In genomic region chr12:50514526-50514925, GRCm38 (mm10) we compare ENCODE assay signal across 30 mouse cellular contexts.
DNase-seq lines count a peak whose midpoint lies in the region; ATAC-seq and TF ChIP-seq lines count a peak whose summit lies in the region.
"Had no signal": no experiment of that assay in that cellular context is flagged by ENCODE, and none has a peak within 500 bp of the region (broad histone marks: within the 10 kb centered on the region; RNA-seq: fewer than 3 reads in every experiment).

No protein-coding gene starts in this region.

- no peaks in the 10 kb centered on the region for H3K27me3 ChIP-seq in midbrain, embryonic 11.5 days (ENCODE audit: control insufficient read depth, insufficient read depth, low read length)
- no peaks in the 10 kb centered on the region for H3K27me3 ChIP-seq in midbrain, embryonic 14.5 days (ENCODE audit: control insufficient read depth, insufficient read depth, low read length)
- H3K27me3 ChIP-seq in intestine, postnatal 0 days (replicated peaks; ENCODE audit: control insufficient read depth, insufficient read depth, low read length) = no peaks in the 10 kb centered on the region
- no peaks in the 10 kb centered on the region for H3K27me3 ChIP-seq in forebrain, embryonic 15.5 days
- H3K27me3 ChIP-seq: embryonic facial prominence, embryonic 12.5 days; forebrain, embryonic 12.5 days; heart, embryonic 12.5 days; hindbrain, embryonic 13.5 days; kidney, embryonic 15.5 days; limb, embryonic 13.5 days had no signal

- H3K9ac ChIP-seq in midbrain, embryonic 11.5 days (ENCODE audit: low read length) = no peak overlapping the region
- no peak overlapping the region for H3K9ac ChIP-seq in midbrain, embryonic 14.5 days (replicated peaks; ENCODE audit: low read length)
- no peak overlapping the region for H3K9ac ChIP-seq in intestine, postnatal 0 days (ENCODE audit: low read depth, low read length)
- H3K9ac ChIP-seq in forebrain, embryonic 15.5 days (replicated peaks) = no peak overlapping the region
- H3K9ac ChIP-seq: embryonic facial prominence, embryonic 12.5 days; forebrain, embryonic 12.5 days; heart, embryonic 12.5 days; hindbrain, embryonic 13.5 days; kidney, embryonic 15.5 days; limb, embryonic 13.5 days had no signal

- intact Hi-C loops in left cerebral cortex, postnatal 4 days (cut with DNase I) = no loop called here
- intact Hi-C loops in left cerebral cortex, postnatal 25 days (cut with DNase I) = no loop called here

- H3K4me3 ChIP-seq in midbrain, embryonic 11.5 days (ENCODE audit: low read depth, low read length) = no peak overlapping the region
- no peak overlapping the region for H3K4me3 ChIP-seq in midbrain, embryonic 14.5 days (replicated peaks; ENCODE audit: low read depth, low read length)
- no peak overlapping the region for H3K4me3 ChIP-seq in intestine, postnatal 0 days (ENCODE audit: low read depth, low read length)
- H3K4me3 ChIP-seq in forebrain, embryonic 15.5 days = no peak overlapping the region
- H3K4me3 ChIP-seq: embryonic facial prominence, embryonic 12.5 days; forebrain, embryonic 12.5 days; heart, adult 2 months; heart, embryonic 12.5 days; hindbrain, embryonic 13.5 days; kidney, embryonic 15.5 days; limb, embryonic 13.5 days had no signal

- no peak for ATAC-seq in midbrain, embryonic 11.5 days (ENCODE audit: low FRiP score)
- ATAC-seq in midbrain, embryonic 14.5 days (ENCODE audit: low FRiP score, low TSS enrichment) = no peak
- ATAC-seq in intestine, postnatal 0 days = no peak
- ATAC-seq in forebrain, embryonic 15.5 days (replicated peaks) = no peak
- ATAC-seq: inflammation-experienced regulatory T-cells, adult 6 months; midbrain, embryonic 16.5 days had no signal

- H3K36me3 ChIP-seq in midbrain, embryonic 11.5 days (ENCODE audit: control insufficient read depth, insufficient read depth, low read length) = no peaks in the 10 kb centered on the region
- no peaks in the 10 kb centered on the region for H3K36me3 ChIP-seq in midbrain, embryonic 14.5 days (ENCODE audit: control insufficient read depth, insufficient read depth, low read length)
- H3K36me3 ChIP-seq in intestine, postnatal 0 days (ENCODE audit: control insufficient read depth, insufficient read depth) = no peaks in the 10 kb centered on the region
- H3K36me3 ChIP-seq in forebrain, embryonic 15.5 days = no peaks in the 10 kb centered on the region
- H3K36me3 ChIP-seq: embryonic facial prominence, embryonic 12.5 days; forebrain, embryonic 12.5 days; G1E; heart, embryonic 12.5 days; hindbrain, embryonic 13.5 days; kidney, embryonic 15.5 days; limb, embryonic 13.5 days had no signal

- no peak for TF ChIP-seq CTCF in intestine, postnatal 0 days (IDR thresholded peaks at IDR 0.05; ENCODE audit: low read depth)

- no peak overlapping the region for H3K27ac ChIP-seq in midbrain, embryonic 11.5 days (ENCODE audit: low read depth, low read length)
- no peak overlapping the region for H3K27ac ChIP-seq in midbrain, embryonic 14.5 days (replicated peaks; ENCODE audit: low read depth, low read length)
- no peak overlapping the region for H3K27ac ChIP-seq in intestine, postnatal 0 days (ENCODE audit: low read depth, low read length)
- no peak overlapping the region for H3K27ac ChIP-seq in forebrain, embryonic 15.5 days (replicated peaks)
- H3K27ac ChIP-seq: embryonic facial prominence, embryonic 12.5 days; forebrain, embryonic 12.5 days; heart, adult 2 months; hindbrain, embryonic 13.5 days; kidney, embryonic 15.5 days; limb, embryonic 13.5 days; macrophage had no signal

- DNase-seq in cerebellum, postnatal 10 days = peak; percentile 60 to 67
- DNase-seq in cerebellum, postnatal 25 days = no peak
- peak; percentile 6 for DNase-seq in left cerebral cortex, postnatal 4 days
- no peak for DNase-seq in left cerebral cortex, postnatal 25 days (ENCODE audit: low spot score in 2 of 2)
- peak; percentile 31 for DNase-seq in midbrain, embryonic 11.5 days (ENCODE audit: low spot score, missing footprints)
- no peak for DNase-seq in midbrain, embryonic 14.5 days
- DNase-seq: adrenal gland, postnatal 36 days; cerebellum, adult 2 months; embryo, embryonic 11 days; gastrocnemius, postnatal 25 days; heart, adult 2 months; heart, postnatal 4 days; kidney, adult 18-20 months; kidney, postnatal 25 days; right cerebral cortex, postnatal 4 days; thymus, adult 2 months; thymus, postnatal 36 days had no signal

- 70% methylated on average over 2 of the region's 2 CpGs for WGBS in midbrain, embryonic 11.5 days
- WGBS in midbrain, embryonic 14.5 days = 74% methylated on average over 2 of the region's 2 CpGs
- 82% methylated on average over 2 of the region's 2 CpGs for WGBS in intestine, postnatal 0 days
- WGBS in forebrain, embryonic 15.5 days = 80% methylated on average over 2 of the region's 2 CpGs

- no peaks in the 10 kb centered on the region for H3K9me3 ChIP-seq in midbrain, embryonic 11.5 days (ENCODE audit: control insufficient read depth, low read length)
- no peaks in the 10 kb centered on the region for H3K9me3 ChIP-seq in midbrain, embryonic 14.5 days (ENCODE audit: control insufficient read depth, low read length)
- H3K9me3 ChIP-seq in intestine, postnatal 0 days (ENCODE audit: control insufficient read depth) = no peaks in the 10 kb centered on the region
- H3K9me3 ChIP-seq in forebrain, embryonic 15.5 days = no peaks in the 10 kb centered on the region
- H3K9me3 ChIP-seq: embryonic facial prominence, embryonic 12.5 days; forebrain, embryonic 12.5 days; heart, embryonic 12.5 days; hindbrain, embryonic 13.5 days; kidney, embryonic 15.5 days; limb, embryonic 13.5 days had no signal

- no peak overlapping the region for H3K4me2 ChIP-seq in midbrain, embryonic 11.5 days
- no peak overlapping the region for H3K4me2 ChIP-seq in midbrain, embryonic 14.5 days (ENCODE audit: low read length)
- no peak overlapping the region for H3K4me2 ChIP-seq in intestine, postnatal 0 days (replicated peaks; ENCODE audit: low read depth)
- no peak overlapping the region for H3K4me2 ChIP-seq in forebrain, embryonic 15.5 days (replicated peaks)
- H3K4me2 ChIP-seq: embryonic facial prominence, embryonic 12.5 days; forebrain, embryonic 12.5 days; heart, embryonic 12.5 days; hindbrain, embryonic 13.5 days; kidney, embryonic 15.5 days; limb, embryonic 13.5 days; liver, embryonic 11.5 days had no signal

- H3K4me1 ChIP-seq in midbrain, embryonic 11.5 days (ENCODE audit: control insufficient read depth, insufficient read depth, low read length) = no peaks in the 10 kb centered on the region
- no peaks in the 10 kb centered on the region for H3K4me1 ChIP-seq in midbrain, embryonic 14.5 days (ENCODE audit: control insufficient read depth, insufficient read depth, low read length)
- no peaks in the 10 kb centered on the region for H3K4me1 ChIP-seq in intestine, postnatal 0 days (replicated peaks; ENCODE audit: control insufficient read depth, insufficient read depth, low read length)
- H3K4me1 ChIP-seq in forebrain, embryonic 15.5 days = no peaks in the 10 kb centered on the region
- H3K4me1 ChIP-seq: embryonic facial prominence, embryonic 12.5 days; forebrain, embryonic 12.5 days; hindbrain, embryonic 13.5 days; kidney, embryonic 15.5 days; limb, embryonic 13.5 days had no signal

Comparison
In these comparisons a context has a peak if more than half of its experiments do, and no peak if none do; other contexts are left out.
1. DNase-seq: peak in cerebellum, postnatal 10 days (2 of 2), left cerebral cortex, postnatal 4 days (single experiment) and midbrain, embryonic 11.5 days (single experiment); none in cerebellum, postnatal 25 days (0 of 2), left cerebral cortex, postnatal 25 days (0 of 2) and midbrain, embryonic 14.5 days (single experiment).